In genomic region chr5:147055572-147056245, GRCm38 (mm10) we compare ENCODE assay signal across 9 mouse cellular contexts. TPM values are rescaled to one million over a fixed set of nuclear protein-coding genes. Genes with fewer than 3 reads are reported as not detected.
DNase-seq lines count a peak whose midpoint lies in the region.
"Had no signal": no experiment of that assay in that cellular context is flagged by ENCODE, and none has a peak within 500 bp of the region (broad histone marks: within the 10 kb centered on the region; RNA-seq: fewer than 3 reads in every experiment).

No protein-coding gene starts in this region.

- intact Hi-C loops in left cerebral cortex, postnatal 25 days (cut with DNase I): loop anchor here (2.0 kb wide), 2 partner anchors 21 to 29 kb away; partner anchors contain the start of genes Lnx2 and Polr1d
- intact Hi-C loops in left cerebral cortex, postnatal 4 days (cut with DNase I): no loop called here

- peak; percentile 38 to 86 for DNase-seq in left cerebral cortex, postnatal 25 days (ENCODE audit: low spot score in 2 of 2)
- no peak for DNase-seq in left cerebral cortex, postnatal 4 days
- peak; percentile 70 for DNase-seq in 3T3-L1 (ENCODE audit: low read depth, low spot score)
- DNase-seq in A20 (ENCODE audit: low read depth, low spot score): peak; percentile 94
- peak; percentile 72 for DNase-seq in fibroblast of lung, adult 2 months (ENCODE audit: low read depth)
- DNase-seq in embryo, embryonic 10 days (ENCODE audit: low spot score): no peak
- no peak for DNase-seq in thymus, postnatal 14 days
- DNase-seq: retina, postnatal 1 day; thymus, adult 18-20 months had no signal

RNA-seq across cellular contexts. Expression of gene Lnx2, which starts 20.7 kb away (rescaled TPM):
- 1 to 10 TPM; 5.1 to 6.3 TPM for total RNA-seq in left cerebral cortex, postnatal 25 days (2021)
- total RNA-seq in left cerebral cortex, postnatal 4 days (2021): 10 to 100 TPM in 1 of 2 experiments, 1 to 10 TPM in 1; 9.7 to 10.7 TPM

RNA-seq across cellular contexts. Expression of gene Polr1d, which starts 21.1 kb away (rescaled TPM):
- 10 to 100 TPM; 72.0 to 72.9 TPM for total RNA-seq in left cerebral cortex, postnatal 25 days (2021)
- total RNA-seq in left cerebral cortex, postnatal 4 days (2021): 10 to 100 TPM; 93.0 to 96.0 TPM

Comparison
In these comparisons a context has a peak if more than half of its experiments do, and no peak if none do; other contexts are left out.
1. DNase-seq: peak in left cerebral cortex, postnatal 25 days (2 of 2), 3T3-L1 (single experiment), A20 (single experiment) and fibroblast of lung, adult 2 months (single experiment); none in left cerebral cortex, postnatal 4 days (single experiment), embryo, embryonic 10 days (single experiment) and thymus, postnatal 14 days (single experiment).